Mouse (Mus musculus) megakaryocyte-erythroid progenitor cell, adult 5-6 weeks (primary cell): Measurements from ENCODE around the gene Rgs6. TPM values are rescaled to one million over a fixed set of nuclear protein-coding genes. Genes with fewer than 3 reads are reported as not detected.

Source experiments
- ATAC-seq: replicated peaks from 2 replicates; pipeline ENCODE4 v1.8.0; 2016; ENCODE audit warnings: mild to moderate bottlenecking, inconsistent platforms; ENCODE audit not compliant: severe bottlenecking, poor library complexity, low FRiP score, low TSS enrichment
- total RNA-seq, 2 experiments: library from RNA; stranded (forward) in 1 of 2; stranded (reverse) in 1 of 2; fragments of 200-1000, 215-1000 nt in 1 of 2; fragments of >200 nt in 1 of 2; fragmentation: Nextera tagmentation in 1 of 2; gene quantifications; 2 replicates each; pipeline ENCODE4 v1.2.3; 2014 to 2017

Gene Rgs6
- total RNA-seq, 2 experiments from 2014 or later: not detected

GRCm38 (mm10) chr12:82617682-82618370, 29.7 kb downstream of the Rgs6 start:
- ATAC-seq: no peak

GRCm38 (mm10) chr12:82640441-82640840, 52.3 kb downstream of the Rgs6 start:
- no peak for ATAC-seq

- ATAC-seq: no peak
These were observed 59.8 kb downstream of the Rgs6 start for GRCm38 (mm10) chr12:82647876-82648275.

GRCm38 (mm10) chr12:82649991-82650390, 61.9 kb downstream of the Rgs6 start:
- ATAC-seq: no peak

GRCm38 (mm10) chr12:82664598-82664997, 76.5 kb downstream of the Rgs6 start:
- no peak for ATAC-seq

- no peak for ATAC-seq
These were observed 79.3 kb downstream of the Rgs6 start for GRCm38 (mm10) chr12:82667441-82667840.

GRCm38 (mm10) chr12:82670201-82670737, 82.2 kb downstream of the Rgs6 start:
- ATAC-seq: no peak

GRCm38 (mm10) chr12:82671591-82671990, 83.5 kb downstream of the Rgs6 start:
- no peak for ATAC-seq

GRCm38 (mm10) chr12:82675137-82675536, 87.0 kb downstream of the Rgs6 start:
- ATAC-seq: no peak

GRCm38 (mm10) chr12:82687015-82687414, 98.9 kb downstream of the Rgs6 start:
- ATAC-seq: no peak

- ATAC-seq: no peak
These were observed 110.9 kb downstream of the Rgs6 start for GRCm38 (mm10) chr12:82698886-82699527.

GRCm38 (mm10) chr12:82699528-82699905, 111.4 kb downstream of the Rgs6 start:
- no peak for ATAC-seq

GRCm38 (mm10) chr12:82700241-82700640, 112.1 kb downstream of the Rgs6 start:
- no peak for ATAC-seq

GRCm38 (mm10) chr12:82700840-82701239, 112.7 kb downstream of the Rgs6 start:
- ATAC-seq: peak; percentile 98

GRCm38 (mm10) chr12:82701359-82701758, 113.3 kb downstream of the Rgs6 start:
- ATAC-seq: no peak

- ATAC-seq: no peak
These were observed 122.3 kb downstream of the Rgs6 start for GRCm38 (mm10) chr12:82710376-82710775.

- ATAC-seq: no peak
These were observed 126.2 kb downstream of the Rgs6 start for GRCm38 (mm10) chr12:82714284-82714683.

GRCm38 (mm10) chr12:82723017-82723540, 135.0 kb downstream of the Rgs6 start:
- no peak for ATAC-seq

GRCm38 (mm10) chr12:82726255-82726654, 138.2 kb downstream of the Rgs6 start:
- no peak for ATAC-seq

- ATAC-seq: no peak
These were observed 143.5 kb downstream of the Rgs6 start for GRCm38 (mm10) chr12:82731587-82731986.

- no peak for ATAC-seq
These were observed 154.9 kb downstream of the Rgs6 start for GRCm38 (mm10) chr12:82742955-82743354.
